Mouse (Mus musculus) hindlimb bud, embryonic 11.5 days (tissue): ENCODE results near the gene Tm9sf4.
A peak's percentile ranks its signal among the peaks of the same experiment; 100 is the strongest.

Experiments used
- DNase-seq: peaks from one replicate; pipeline ENCODE4 v3.0.0-alpha.2; 2012; ENCODE audit warnings: low read depth, low spot score; ENCODE audit errors: extremely low spot score

Tm9sf4 gene

DNA sequence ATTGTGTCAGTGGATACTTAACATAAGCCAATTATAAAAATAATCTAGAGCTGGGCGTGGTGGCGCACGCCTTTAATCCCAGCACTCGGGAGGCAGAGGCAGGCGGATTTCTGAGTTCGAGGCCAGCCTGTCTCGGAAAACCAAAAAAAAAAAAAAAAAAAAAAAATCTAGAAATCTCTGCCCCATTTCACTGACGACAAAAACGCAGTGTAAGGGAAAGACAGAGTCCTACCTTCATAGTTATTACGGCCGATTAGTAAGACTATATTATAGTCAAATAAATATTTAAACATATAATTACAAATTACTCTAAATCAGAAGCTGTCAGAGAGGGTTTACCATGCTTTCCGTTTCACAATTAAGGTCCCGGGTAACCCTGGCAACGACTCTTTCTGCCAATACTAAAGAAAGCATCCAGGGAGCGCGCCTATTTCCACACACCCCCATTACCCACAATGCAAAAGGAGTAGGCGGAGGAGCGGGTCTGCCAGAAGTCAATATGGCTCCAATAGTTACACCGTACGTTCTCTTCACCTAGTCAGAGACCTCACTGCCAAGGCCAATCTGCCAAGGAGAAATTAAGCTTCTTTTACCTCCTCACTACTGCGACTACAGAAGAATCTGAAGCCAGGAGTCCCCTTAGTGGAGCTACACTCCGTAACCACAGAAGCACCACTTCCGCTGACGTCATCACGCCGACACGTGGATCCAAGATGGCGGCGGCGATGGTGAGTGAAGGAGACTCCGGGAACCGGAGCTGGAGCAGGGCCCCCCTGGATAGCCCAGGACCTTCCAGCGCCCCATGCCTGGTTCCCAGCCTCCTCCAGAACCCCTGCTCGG, at the start of gene Tm9sf4:
Gene Tm9sf4, plus strand, starts transcription at position 460 of the 840 bp plus-strand sequence.
- peak; percentile 93 for DNase-seq

DNA sequence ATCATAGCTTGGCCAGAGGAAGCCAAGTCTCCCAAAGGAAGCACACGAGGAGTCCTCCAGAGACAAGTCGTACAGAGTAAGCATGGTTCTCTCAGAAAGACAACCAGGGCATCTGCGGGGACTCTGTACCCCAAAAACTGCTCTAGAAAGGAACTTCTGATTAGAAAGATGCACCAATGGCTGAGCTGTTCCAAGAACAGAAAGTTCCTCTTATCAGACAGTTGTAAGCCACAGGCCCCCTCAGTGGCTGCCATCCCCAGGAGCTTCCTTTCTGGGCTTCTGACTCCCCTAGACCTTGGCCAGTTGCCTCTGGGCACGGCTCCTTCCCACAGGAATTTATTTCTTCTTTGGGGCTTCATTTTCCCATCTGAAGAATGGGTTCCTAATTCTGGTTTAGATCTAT, 45.4 kb upstream of the Tm9sf4 start:
- no peak for DNase-seq

DNA sequence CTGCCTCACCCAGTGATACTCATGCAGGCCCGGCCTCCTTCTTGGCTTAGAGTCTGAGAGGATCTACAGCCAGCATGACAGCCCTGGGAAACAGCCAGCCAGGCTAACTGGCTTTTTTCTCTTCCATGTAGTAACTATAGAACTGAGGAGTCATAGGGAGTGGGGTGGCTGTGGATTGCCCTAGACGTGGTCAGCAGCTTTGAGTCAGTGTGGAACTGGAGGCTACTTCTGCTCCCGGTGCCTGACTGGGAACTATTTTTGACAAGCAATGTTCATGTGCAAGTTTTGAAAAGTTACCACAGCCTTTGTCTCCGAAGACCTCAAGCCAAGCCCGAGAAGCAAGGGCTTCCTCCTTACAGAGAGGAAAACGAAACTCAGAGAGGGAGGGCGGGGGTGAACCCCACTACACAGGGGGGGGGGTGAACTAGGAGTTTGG, 44.0 kb upstream of the Tm9sf4 start:
- no peak for DNase-seq

DNA sequence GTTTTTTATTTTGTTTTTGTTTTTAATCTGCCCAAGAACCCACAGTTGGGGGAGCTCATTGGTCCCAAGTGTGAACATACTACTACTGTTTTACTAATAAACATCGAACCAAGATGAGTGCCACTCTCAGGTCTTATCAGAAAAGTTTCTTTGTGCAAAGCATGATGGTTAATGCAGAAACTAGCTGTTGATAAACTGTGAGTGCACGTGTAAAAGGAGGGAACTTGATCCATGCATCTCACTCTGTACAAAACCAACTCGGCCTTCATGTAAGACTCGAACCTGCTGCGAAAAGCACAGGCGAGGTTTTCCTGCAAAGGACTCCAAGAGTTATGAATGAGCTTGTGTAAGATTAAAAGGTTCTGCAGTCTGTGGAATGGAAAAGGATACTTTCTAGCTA, 41.6 kb upstream of the Tm9sf4 start:
- DNase-seq: no peak

DNA sequence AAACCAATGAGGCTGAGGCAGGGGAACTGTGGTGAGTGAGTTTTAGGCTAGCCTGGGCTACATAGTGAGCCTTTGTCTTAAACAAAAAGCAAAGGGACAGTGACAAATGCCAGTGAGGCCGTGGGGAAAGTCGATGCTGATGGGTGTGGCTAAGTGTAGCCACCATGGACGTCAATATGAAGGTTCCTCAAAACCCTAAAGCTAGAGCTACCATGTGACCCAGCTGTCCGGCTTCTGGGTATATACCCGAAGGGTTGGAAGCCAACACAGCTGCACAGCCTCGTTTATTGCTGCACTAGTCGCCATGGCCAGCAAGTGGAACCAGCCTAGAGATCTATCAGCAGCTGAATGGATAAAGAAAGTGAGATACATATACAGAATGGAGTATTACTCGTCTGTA, 41.0 kb upstream of the Tm9sf4 start:
- DNase-seq: no peak

DNA sequence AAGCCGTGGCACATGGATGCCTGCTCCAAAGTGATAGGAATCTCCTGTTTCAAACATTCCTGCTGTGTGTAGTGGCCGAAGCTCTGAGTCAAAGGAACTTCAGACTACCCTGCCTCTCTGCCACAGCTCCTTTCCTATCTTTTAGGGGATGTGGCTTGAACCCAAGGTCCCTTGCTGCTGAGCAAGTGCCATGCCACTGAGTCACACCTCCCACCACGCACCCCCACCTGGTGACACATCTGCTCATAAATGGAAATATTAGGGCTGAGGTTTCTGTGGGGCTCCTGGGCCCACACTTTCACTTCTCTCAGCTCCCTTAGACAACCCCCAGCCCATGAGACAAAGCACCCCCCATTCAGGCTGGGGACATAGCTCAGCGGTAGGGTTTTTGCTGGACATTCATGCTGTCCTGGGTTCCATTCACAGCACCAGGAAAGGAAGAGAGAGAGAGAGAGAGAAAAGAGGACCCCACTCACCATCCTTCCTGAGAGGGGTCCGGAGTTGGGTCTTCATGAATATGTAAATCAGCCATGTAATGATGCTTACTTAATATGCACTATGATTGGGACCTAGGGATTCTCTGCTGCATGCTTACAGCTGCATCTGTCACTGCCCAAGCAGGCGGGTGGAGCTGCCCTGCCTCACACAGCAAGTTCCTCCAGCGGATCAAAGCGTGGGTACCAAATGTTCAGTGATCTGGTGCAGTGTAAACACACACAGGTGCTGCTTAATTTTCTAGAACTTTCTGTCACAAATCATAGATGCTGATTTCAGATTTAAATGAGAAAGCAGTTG, 39.1 kb upstream of the Tm9sf4 start:
- no peak for DNase-seq

DNA sequence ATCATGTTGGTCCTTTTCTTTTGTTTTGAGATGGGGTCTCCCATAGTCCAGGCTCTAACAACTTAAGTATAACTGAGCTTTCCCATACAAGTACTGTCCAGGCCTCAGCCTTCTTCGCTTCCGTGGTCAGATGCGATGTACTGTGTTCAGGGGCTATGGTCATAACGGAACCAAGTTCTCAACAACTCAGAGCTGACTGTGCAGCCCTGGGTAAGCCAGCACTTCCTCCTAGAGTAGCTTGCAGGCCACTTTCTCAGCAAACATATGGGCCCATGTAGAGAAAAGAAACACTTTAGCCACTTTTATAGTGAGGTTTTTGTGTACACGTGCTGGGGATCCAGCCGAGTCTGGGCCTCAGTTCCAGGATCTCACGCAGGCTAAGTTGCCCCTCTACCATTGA, 38.4 kb upstream of the Tm9sf4 start:
- no peak for DNase-seq

DNA sequence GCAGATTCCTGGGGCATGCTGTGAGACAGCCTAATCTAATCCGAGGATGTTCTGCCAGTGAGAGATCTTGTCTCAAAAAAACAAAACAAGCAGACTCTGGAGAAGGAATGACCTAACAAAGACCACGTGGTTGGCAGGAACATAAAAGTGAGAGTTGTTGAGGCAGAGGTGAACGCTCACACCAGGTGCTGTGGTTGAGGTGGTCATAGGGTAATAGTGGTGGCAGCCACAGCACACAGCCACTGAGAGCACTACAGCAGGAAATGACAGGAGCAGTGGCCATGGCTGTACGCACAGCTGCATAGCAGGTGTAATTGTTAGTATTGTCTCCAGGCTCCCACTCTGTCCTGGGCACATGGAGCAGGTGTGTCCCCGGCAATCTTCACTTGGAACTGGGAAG, 35.2 kb upstream of the Tm9sf4 start:
- no peak for DNase-seq

DNA sequence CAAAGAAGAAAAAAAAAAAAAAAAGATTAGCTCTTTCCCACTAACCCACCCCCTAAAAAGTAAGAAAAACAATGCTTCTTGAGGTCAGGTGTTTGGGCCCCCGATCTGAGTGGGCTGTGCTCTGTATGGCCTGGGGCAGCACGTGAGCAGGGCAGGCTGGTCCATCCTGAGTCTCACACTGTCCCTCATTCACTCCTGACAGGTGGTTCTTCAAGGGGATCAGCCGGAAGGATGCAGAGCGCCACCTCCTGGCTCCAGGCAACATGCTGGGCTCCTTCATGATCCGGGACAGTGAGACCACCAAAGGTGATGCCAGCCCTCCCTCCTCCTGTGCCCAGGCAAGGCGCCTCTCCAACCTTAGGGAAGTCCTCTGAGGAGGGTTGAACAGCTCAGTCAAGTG, 30.1 kb upstream of the Tm9sf4 start:
- DNase-seq: no peak

DNA sequence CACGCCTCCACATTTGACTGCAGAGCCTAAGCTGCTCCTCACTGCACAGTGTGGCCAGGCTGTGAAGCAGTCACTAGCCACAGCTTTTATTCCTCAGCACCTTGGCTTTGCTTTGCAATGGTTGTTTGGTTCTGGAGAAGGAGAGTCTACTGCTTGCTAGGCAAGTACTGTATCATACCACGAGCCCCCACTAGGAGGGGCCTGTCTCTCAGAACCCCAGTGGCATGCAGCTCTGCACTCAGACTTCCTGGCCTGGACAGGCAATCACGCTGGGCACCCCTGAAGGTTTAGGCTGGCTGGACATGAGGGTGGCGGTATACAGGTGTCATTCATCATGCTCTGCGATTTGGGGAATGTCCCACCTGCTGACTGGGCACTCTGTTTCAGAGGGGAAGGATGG, 26.9 kb upstream of the Tm9sf4 start:
- no peak for DNase-seq

DNA sequence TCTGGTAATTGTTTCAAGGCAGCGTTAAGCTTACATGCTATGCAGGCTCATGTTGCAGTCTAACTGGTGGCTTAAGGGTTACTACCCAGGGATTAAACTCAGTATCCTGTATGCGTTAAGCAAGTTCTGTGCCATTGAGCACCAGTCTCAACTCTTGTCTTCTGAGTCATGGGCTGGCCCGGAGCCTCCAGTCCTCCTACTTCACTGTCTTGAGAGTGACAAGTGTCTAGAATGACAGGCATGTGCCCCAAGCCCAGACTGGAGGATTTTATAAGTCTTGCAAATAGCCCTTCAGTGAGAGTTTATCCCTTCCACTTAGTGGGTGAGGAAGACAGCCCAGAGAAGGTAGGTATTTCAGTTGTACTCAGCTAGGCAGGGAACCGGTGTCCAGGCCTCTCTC, 24.9 kb upstream of the Tm9sf4 start:
- no peak for DNase-seq

DNA sequence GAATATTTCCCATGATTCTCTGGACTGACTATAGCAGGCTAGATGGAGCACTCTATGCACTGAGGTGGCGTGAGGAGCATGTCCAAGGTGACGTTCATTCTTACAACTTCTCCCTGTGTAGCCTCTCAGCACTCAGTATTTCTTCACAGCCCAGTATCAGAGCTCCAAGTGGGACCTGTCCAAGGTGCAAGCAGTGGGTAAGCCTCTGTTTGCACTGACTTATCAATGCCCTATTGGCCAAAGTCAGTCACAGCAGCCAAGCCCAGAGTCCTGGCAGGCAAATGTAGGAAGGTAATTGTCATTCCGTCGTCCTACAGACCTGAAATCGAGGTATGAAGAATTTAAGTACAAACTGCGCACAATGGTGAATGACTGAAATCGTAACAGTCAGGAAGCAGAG, 21.9 kb upstream of the Tm9sf4 start:
- no peak for DNase-seq

DNA sequence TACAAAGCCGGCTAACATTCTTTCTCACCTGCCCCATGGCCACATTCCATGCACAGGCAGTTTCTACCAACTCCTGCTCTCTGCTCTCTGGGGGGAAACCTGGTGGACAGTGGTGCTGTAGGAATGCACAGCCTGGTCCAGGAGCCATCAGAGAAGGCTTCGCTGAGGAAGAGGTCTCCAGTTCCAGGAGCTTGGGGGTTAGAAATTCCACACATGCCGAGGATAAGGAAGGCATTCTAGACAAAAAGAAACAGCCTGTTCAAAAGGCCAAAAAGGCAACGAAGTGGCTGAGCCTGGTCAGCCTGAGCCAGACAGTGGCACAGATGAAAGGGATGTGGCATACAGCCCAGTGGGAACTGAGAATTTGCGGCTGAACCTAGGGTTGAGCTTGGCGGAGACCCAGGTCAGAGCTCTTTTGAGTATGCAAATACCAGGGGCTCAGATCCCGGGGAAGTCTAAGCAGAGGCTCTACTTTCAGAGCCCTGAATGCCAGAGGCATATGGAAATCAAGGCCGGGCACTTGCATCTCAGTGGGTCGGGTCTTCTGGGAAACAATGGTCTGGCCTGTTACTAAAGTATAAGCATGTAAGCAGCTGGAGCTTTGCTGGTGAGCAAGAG, 21.0 kb upstream of the Tm9sf4 start:
- no peak for DNase-seq

DNA sequence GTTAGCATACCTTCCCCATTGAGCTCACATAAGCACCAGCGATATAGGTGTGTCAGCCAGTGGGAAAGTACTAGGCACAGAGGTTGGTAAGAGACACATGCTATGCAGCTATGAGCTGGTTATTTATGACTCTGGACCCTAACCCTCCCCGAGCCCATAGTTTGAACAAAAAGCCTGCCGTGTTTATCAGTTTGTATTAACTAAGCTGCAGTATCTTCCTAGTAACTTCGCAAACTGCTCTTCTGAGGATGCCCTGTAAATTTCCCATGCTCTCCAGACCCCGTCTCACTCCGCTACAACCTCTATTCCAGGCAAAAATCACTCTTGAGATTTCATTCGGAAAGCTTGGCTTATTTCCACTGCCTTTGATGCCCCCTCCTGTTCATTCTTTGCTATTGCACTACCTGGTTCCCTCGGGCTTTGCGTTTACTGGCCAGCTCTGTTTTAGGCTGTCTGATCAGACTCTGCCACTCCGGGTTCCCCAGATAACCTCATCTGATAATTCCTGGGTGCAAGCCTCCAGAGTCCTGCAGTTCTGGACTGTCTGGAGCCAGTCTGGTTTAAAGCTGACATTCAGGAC, 18.4 kb upstream of the Tm9sf4 start:
- peak; percentile 26 for DNase-seq

DNA sequence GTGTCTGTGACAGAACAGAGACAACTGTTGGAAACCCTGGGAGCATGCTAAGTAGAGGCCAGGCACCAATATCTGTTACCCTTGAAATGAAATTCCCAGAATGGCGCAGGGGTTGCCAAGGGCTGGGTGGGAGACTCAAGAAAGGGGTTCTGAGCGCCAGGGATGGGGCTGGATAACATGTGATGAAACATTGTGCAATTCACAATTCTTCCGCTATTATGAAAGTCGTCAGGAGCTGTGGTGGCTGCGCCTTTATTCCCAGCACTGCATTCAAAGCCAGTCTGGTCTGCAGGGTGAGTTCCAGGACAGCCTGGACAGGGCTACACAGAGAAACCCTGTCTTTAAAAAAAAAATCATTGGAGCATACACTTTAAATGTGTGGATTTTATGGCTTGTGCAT, 15.8 kb upstream of the Tm9sf4 start:
- no peak for DNase-seq

DNA sequence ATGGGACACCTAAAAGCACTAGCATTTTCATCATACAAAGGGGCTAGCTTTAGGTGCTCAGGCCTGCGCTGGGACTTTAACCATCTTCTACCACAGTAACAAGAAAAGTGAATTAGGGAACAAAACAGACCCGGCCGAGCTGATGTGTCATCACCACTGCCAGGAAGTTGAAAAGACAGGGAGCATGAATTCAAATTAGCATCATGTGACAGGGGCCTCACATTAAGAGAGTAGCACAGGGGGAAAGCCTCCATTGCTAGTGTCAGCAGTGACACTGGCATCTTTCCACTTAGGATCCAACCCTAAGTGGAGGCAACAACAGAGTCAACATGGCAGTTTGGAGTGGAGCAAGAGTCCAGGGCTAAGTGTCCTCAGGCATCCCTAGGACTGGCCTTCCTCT, 13.9 kb upstream of the Tm9sf4 start:
- DNase-seq: no peak

DNA sequence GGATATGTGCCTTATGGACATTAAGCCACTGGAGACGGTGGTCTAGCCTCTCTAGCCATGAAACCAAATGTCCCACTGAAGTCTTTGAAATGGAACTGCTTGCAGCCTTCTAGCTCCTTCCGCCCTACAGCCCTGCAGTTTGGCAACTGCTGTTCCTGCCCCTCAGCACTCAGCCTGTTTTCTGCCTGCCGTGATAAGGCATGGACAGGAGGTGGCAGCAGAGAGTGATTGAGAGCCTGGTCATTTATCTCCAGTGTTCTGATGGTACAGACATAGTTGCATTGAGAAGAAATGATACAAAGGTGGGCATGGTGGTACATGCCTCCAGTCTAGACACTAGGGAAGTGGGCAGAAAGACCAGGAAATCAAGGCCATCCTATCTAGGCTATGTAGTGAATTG, 13.4 kb upstream of the Tm9sf4 start:
- DNase-seq: peak; percentile 20

DNA sequence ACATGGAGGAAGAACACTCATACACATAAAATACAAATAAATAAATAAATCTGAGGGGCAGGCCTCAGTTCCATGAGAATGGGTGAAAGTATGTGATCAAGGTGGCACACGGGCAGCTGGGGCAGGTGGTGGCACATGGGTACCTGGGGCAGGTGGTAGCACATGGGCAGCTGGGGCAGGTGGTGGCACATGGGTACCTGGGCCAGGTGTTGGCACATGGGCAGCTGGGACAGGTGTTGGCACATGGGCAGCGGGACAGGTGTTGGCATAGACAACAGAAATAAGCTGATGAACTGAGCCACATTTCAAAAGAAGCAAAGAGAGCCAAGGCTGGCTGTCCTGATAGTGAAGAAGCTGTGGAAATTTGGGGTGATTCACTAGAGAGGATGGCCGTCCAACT, 11.4 kb upstream of the Tm9sf4 start:
- no peak for DNase-seq

DNA sequence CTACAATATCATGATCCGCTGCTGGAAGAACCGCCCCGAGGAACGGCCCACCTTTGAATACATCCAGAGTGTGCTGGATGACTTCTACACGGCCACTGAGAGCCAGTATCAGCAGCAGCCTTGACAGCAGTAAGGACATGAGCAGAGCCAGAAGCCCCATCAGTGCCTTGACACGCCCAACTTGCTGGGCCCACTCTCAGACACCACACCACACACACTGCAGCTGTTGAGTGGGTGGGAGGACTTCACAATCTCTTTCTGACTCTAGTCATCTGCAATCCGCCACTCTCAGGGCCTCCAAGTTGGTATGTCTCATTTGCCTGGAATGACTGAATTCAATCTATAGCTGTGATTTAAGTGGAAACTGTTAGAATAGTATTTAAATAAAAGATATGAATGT, 10.1 kb upstream of the Tm9sf4 start:
- no peak for DNase-seq

DNA sequence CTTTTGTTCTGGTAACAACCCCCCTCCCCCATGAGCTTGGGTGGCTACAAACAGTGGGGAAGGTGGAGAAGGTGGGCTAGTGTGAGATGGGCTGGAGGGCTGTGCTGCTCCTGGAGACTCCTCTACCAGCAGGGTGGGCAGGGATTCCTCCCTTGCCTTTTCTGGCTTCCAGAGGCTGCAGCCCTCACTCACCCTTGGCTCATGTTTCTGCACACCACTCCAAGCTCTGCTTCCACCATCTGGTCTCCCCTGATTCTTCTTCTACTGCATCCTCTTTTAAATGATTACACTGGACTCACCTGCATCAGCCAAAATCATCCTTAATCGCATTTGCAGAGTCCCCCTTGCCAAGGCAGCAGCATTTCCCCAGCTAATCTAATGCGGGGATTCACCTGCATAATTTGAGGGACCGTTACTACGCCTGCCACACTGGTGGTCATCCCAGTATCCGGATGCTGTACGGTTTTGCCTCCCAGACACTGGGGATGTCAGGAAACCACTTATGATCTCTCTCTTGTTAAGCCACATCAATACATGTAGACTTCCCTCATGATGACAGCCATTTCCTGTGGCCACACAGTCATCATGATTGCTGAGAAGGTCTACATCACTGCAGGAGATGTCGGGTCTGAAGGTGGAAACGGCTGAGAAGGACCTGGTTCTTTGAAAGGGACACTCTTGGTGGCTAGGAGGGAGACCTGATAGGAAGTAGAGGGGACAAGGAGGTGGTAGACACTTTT, 9.0 kb upstream of the Tm9sf4 start:
- DNase-seq: no peak

DNA sequence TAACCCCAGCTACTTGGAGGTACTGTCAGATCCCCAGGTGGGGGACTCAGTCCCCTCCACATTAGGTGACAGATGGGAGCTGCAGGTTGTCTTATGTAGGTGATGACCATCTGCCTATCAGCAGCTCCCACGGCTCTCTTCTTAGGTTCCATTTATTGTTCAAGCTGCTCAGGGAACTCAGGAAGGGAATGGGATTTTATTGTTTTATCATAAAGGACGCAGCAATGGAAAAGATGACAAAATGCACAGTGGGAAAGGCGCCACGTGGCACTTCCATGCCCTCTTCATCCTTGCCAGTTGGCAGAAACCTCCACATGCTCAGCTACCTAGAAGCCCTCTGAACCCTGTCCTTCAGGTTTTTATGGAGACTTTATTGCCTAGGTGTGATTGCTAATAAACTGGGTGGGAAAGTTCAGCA, 8.1 kb upstream of the Tm9sf4 start:
- no peak for DNase-seq
